Mouse (Mus musculus) central nervous system, embryonic 18 days (tissue): ENCODE results near the gene Ddx55. TPM values are rescaled to one million over a fixed set of nuclear protein-coding genes. Genes with fewer than 3 reads are reported as not detected.

ENCODE experiments used
- polyA plus RNA-seq: library from polyadenylated mRNA; depleted of rRNA; stranded (reverse); fragments of >200 nt; gene quantifications from 2 replicates; pipeline ENCODE4 v1.2.3, GENCODE M21; 2012; rRNA removed

The Ddx55 gene
- polyA plus RNA-seq, result 33.7 and 33.8 TPM in 2 replicates

GRCm38 (mm10) chr5:124552558-124553307, at the start of gene Ddx55:
Gene Ddx55 (plus strand): TSS chr5:124552864.

GRCm38 (mm10) chr5:124530655-124531582, 21.7 kb upstream of the Ddx55 start, which contains the start of gene Rilpl1:
Gene Rilpl1 (minus strand): TSS chr5:124531391.

DNA sequence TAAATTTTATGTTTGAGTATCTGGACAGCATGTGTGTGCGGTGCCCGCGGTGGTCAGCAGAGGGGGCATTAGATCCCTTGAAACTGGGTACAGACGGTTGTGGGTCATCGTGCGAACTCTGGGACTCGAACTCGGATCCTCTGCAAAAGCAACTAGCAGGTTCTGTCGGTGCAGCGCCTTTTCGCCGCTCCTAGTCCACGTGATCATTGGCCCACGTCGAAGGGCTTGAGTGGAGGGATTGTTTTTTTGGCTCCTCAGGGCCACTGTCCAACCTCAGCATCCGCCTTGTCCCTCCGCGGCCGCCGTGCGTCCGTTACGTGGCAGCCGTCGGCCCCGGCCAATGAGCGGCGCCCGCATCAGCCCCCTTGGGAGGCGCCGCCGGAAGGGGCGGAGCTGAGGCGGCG, 12.3 kb upstream of the Ddx55 start, which contains the start of gene Tmed2:
Gene Tmed2, plus strand, starts transcription at position 313 of the 404 bp plus-strand sequence.

GRCm38 (mm10) chr5:124578633-124579317, 26.1 kb downstream of the Ddx55 start, which contains the start of the genes Eif2b1 and Gtf2h3:
Gene Eif2b1 (minus strand): TSS chr5:124579131.
Gene Gtf2h3 (plus strand): TSS chr5:124579140.

Other genes with a start within 250 kb of the Ddx55 start
- 14.6 and 16.4 TPM in 2 replicates for gene Mphosph9, start 224.9 kb upstream of the Ddx55 start, polyA plus RNA-seq
- gene 2810006K23Rik, start 224.8 kb upstream of the Ddx55 start, polyA plus RNA-seq, result 10.4 and 12.1 TPM in 2 replicates
- gene Cdk2ap1, start 189.8 kb upstream of the Ddx55 start, polyA plus RNA-seq, result 219 TPM in 2 replicates
- gene Sbno1, start 126.9 kb upstream of the Ddx55 start, polyA plus RNA-seq, result 38.8 and 39.9 TPM in 2 replicates
- 51.8 and 54.4 TPM in 2 replicates for gene Kmt5a, start 112.9 kb upstream of the Ddx55 start, polyA plus RNA-seq
- 32.9 and 35.5 TPM in 2 replicates for gene Rilpl2, start 74.5 kb upstream of the Ddx55 start, polyA plus RNA-seq
- gene Snrnp35, start 69.7 kb upstream of the Ddx55 start, polyA plus RNA-seq, result 12.1 and 12.8 TPM in 2 replicates
- 10.2 and 11.8 TPM in 2 replicates for gene Rilpl1, start 21.5 kb upstream of the Ddx55 start, polyA plus RNA-seq
- 156 and 157 TPM in 2 replicates for gene Tmed2, start 12.2 kb upstream of the Ddx55 start, polyA plus RNA-seq
- 44.2 and 44.5 TPM in 2 replicates for gene Eif2b1, start 26.3 kb downstream of the Ddx55 start, polyA plus RNA-seq
- 68.9 and 70.5 TPM in 2 replicates for gene Gtf2h3, start 26.3 kb downstream of the Ddx55 start, polyA plus RNA-seq
- gene Atp6v0a2, start 75.7 kb downstream of the Ddx55 start, polyA plus RNA-seq, result 28.5 and 29.2 TPM in 2 replicates
- gene Dnah10, start 172.2 kb downstream of the Ddx55 start, polyA plus RNA-seq, result 0.51 and 0.53 TPM in 2 replicates